Mouse (Mus musculus): ENCODE measurements around the gene Gpr139.

Gene Gpr139

GRCm38 (mm10) chr7:119184341-119185143, at the start of gene Gpr139:
Gene Gpr139, minus strand, starts transcription at chr7:119184603.
- DNase-seq (ENCODE audit: low spot score), result no peak

- no peak for DNase-seq (ENCODE audit: low spot score)
Measured at GRCm38 (mm10) chr7:119230971-119231370, 46.6 kb upstream of the Gpr139 start.

GRCm38 (mm10) chr7:119222706-119223105, 38.3 kb upstream of the Gpr139 start:
- no peak for DNase-seq (ENCODE audit: low spot score)

- no peak for DNase-seq (ENCODE audit: low spot score)
Measured at GRCm38 (mm10) chr7:119219121-119219520, 34.7 kb upstream of the Gpr139 start.

GRCm38 (mm10) chr7:119207251-119207650, 22.8 kb upstream of the Gpr139 start:
- DNase-seq (ENCODE audit: low spot score), result no peak

GRCm38 (mm10) chr7:119186374-119186773, 2.0 kb upstream of the Gpr139 start:
- DNase-seq (ENCODE audit: low spot score), result no peak

GRCm38 (mm10) chr7:119185181-119185940, 958 bp upstream of the Gpr139 start:
- no peak for DNase-seq (ENCODE audit: low spot score)

- no peak for DNase-seq (ENCODE audit: low spot score)
Measured at GRCm38 (mm10) chr7:119181053-119181452, 3.4 kb downstream of the Gpr139 start.

GRCm38 (mm10) chr7:119160015-119160414, 24.4 kb downstream of the Gpr139 start:
- DNase-seq (ENCODE audit: low spot score), result no peak

GRCm38 (mm10) chr7:119111771-119112170, 72.6 kb downstream of the Gpr139 start:
- peak; percentile 3 for DNase-seq (ENCODE audit: low spot score)

- DNase-seq (ENCODE audit: low spot score), result no peak
Measured at GRCm38 (mm10) chr7:119105878-119106277, 78.5 kb downstream of the Gpr139 start.

- DNase-seq (ENCODE audit: low spot score), result no peak
Measured at GRCm38 (mm10) chr7:119096583-119096982, 87.8 kb downstream of the Gpr139 start.
